Mouse (Mus musculus): ENCODE results near the gene Crnn. TPM values are rescaled to one million over a fixed set of nuclear protein-coding genes. Genes with fewer than 3 reads are reported as not detected.

The Crnn gene
- polyA plus RNA-seq (2015; fragmentation: Nextera tagmentation; extraction: Ambion mirVana): not detected in 2 replicates

- no peak within 1 kb of the TSS for H3K4me2 ChIP-seq (ENCODE audit: low read length)
- no peaks in the 10 kb centered on the region for H3K36me3 ChIP-seq (ENCODE audit: control insufficient read depth, insufficient read depth)
- no peaks in the 10 kb centered on the region for H3K9me3 ChIP-seq (ENCODE audit: control insufficient read depth, low read length)
- ATAC-seq: no peak
- H3K27me3 ChIP-seq (replicated peaks; ENCODE audit: control insufficient read depth, insufficient read depth, low read length): no peaks in the 10 kb centered on the region
- no peaks in the 10 kb centered on the region for H3K4me1 ChIP-seq (replicated peaks; ENCODE audit: control insufficient read depth, insufficient read depth, low read length)
- 20% methylated on average over 1 of the region's 1 CpGs for WGBS
- H3K4me3 ChIP-seq (replicated peaks; ENCODE audit: low read length): no peak within 1 kb of the TSS
- H3K27ac ChIP-seq (ENCODE audit: low read length): no peak within 1 kb of the TSS
- no peak within 1 kb of the TSS for H3K9ac ChIP-seq (replicated peaks; ENCODE audit: low read depth, low read length)
Measured at GRCm38 (mm10) chr3:93144510-93145051, at the start of gene Crnn. TSS of gene Crnn (plus strand) at chr3:93144787.

GRCm38 (mm10) chr3:93096447-93096846, 48.1 kb upstream of the Crnn start:
- Histone ChIP-seq H3K4me3 (replicated peaks; ENCODE audit: low read length) (no peak overlapping the region), H3K9me3 (ENCODE audit: control insufficient read depth, low read length) (no peaks in the 10 kb centered on the region), H3K27ac (ENCODE audit: low read length) (no peak overlapping the region), H3K4me2 (ENCODE audit: low read length) (no peak overlapping the region), H3K4me1 (replicated peaks; ENCODE audit: control insufficient read depth, insufficient read depth, low read length) (no peaks in the 10 kb centered on the region), H3K27me3 (replicated peaks; ENCODE audit: control insufficient read depth, insufficient read depth, low read length) (no peaks in the 10 kb centered on the region), H3K36me3 (ENCODE audit: control insufficient read depth, insufficient read depth) (no peaks in the 10 kb centered on the region), H3K9ac (replicated peaks; ENCODE audit: low read depth, low read length) (no peak overlapping the region)
- no peak for ATAC-seq
- 73% methylated on average over 2 of the region's 2 CpGs for WGBS

DNA sequence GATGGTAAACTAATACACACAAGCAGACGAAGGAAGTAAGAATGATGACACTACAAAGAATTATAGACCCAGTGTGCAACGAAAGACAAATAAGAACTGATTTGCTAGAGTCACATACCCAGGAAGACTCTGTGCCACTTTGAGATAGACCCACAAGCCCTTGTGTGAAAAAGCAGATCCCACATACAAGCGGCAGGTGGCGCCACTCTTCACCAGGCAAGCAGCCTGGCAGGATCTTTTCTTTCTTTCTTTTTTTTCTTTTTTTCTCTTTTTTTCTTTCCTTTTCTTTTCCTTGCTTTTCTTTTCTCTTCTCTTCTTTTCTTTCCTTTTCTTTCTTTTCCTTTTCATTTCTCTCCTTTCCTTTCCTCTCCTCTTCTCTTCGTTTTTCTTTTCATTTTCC, 32.9 kb upstream of the Crnn start:
- 45% methylated on average over 5 of the region's 5 CpGs for WGBS
- Histone ChIP-seq H3K9me3 (ENCODE audit: control insufficient read depth, low read length) (no peaks in the 10 kb centered on the region), H3K27me3 (replicated peaks; ENCODE audit: control insufficient read depth, insufficient read depth, low read length) (no peaks in the 10 kb centered on the region), H3K4me1 (replicated peaks; ENCODE audit: control insufficient read depth, insufficient read depth, low read length) (no peaks in the 10 kb centered on the region), H3K9ac (replicated peaks; ENCODE audit: low read depth, low read length) (no peak overlapping the region), H3K36me3 (ENCODE audit: control insufficient read depth, insufficient read depth) (no peaks in the 10 kb centered on the region), H3K27ac (ENCODE audit: low read length) (no peak overlapping the region), H3K4me3 (replicated peaks; ENCODE audit: low read length) (no peak overlapping the region), H3K4me2 (ENCODE audit: low read length) (no peak overlapping the region)
- ATAC-seq: no peak

DNA sequence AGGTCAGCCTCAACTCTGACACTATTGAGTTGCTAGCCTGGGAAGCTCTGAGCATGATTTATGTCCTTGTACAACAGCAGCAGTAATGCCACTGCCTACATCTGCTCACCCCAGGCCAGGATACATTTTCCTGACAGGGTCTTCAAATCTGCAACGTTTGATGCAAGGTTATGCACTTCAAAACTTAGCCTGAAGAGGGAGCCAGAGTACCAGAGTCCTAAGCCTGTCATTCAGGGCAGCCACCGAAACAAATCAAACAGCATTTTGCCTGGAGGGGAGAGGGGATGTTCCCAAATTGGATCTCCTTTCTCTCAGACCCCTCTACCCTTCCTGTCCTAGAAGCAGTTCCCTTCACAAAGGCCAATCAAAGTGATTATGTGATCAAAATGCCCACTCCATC, 30.1 kb upstream of the Crnn start:
- no peaks in the 10 kb centered on the region for H3K36me3 ChIP-seq (ENCODE audit: control insufficient read depth, insufficient read depth)
- WGBS: 2% methylated on average over 2 of the region's 2 CpGs
- H3K4me2 ChIP-seq (ENCODE audit: low read length): no peak overlapping the region
- ATAC-seq: no peak
- H3K4me1 ChIP-seq (replicated peaks; ENCODE audit: control insufficient read depth, insufficient read depth, low read length): no peaks in the 10 kb centered on the region
- H3K27me3 ChIP-seq (replicated peaks; ENCODE audit: control insufficient read depth, insufficient read depth, low read length): no peaks in the 10 kb centered on the region
- H3K4me3 ChIP-seq (replicated peaks; ENCODE audit: low read length): no peak overlapping the region
- H3K9ac ChIP-seq (replicated peaks; ENCODE audit: low read depth, low read length): no peak overlapping the region
- H3K27ac ChIP-seq (ENCODE audit: low read length): no peak overlapping the region
- no peaks in the 10 kb centered on the region for H3K9me3 ChIP-seq (ENCODE audit: control insufficient read depth, low read length)

GRCm38 (mm10) chr3:93119101-93119500, 25.5 kb upstream of the Crnn start:
- H3K4me1 ChIP-seq (replicated peaks; ENCODE audit: control insufficient read depth, insufficient read depth, low read length): no peaks in the 10 kb centered on the region
- H3K36me3 ChIP-seq (ENCODE audit: control insufficient read depth, insufficient read depth): no peaks in the 10 kb centered on the region
- H3K9me3 ChIP-seq (ENCODE audit: control insufficient read depth, low read length): no peaks in the 10 kb centered on the region
- H3K9ac ChIP-seq (replicated peaks; ENCODE audit: low read depth, low read length): no peak overlapping the region
- H3K4me3 ChIP-seq (replicated peaks; ENCODE audit: low read length): no peak overlapping the region
- WGBS: 48% methylated on average over 4 of the region's 4 CpGs
- no peak overlapping the region for H3K4me2 ChIP-seq (ENCODE audit: low read length)
- no peaks in the 10 kb centered on the region for H3K27me3 ChIP-seq (replicated peaks; ENCODE audit: control insufficient read depth, insufficient read depth, low read length)
- H3K27ac ChIP-seq (ENCODE audit: low read length): no peak overlapping the region
- no peak for ATAC-seq

GRCm38 (mm10) chr3:93128052-93128451, 16.5 kb upstream of the Crnn start:
- Histone ChIP-seq H3K4me2 (ENCODE audit: low read length) (no peak overlapping the region), H3K27me3 (replicated peaks; ENCODE audit: control insufficient read depth, insufficient read depth, low read length) (no peaks in the 10 kb centered on the region), H3K27ac (ENCODE audit: low read length) (no peak overlapping the region), H3K9ac (replicated peaks; ENCODE audit: low read depth, low read length) (no peak overlapping the region), H3K9me3 (ENCODE audit: control insufficient read depth, low read length) (no peaks in the 10 kb centered on the region), H3K4me3 (replicated peaks; ENCODE audit: low read length) (no peak overlapping the region), H3K4me1 (replicated peaks; ENCODE audit: control insufficient read depth, insufficient read depth, low read length) (no peaks in the 10 kb centered on the region), H3K36me3 (ENCODE audit: control insufficient read depth, insufficient read depth) (no peaks in the 10 kb centered on the region)
- WGBS: 65% methylated on average over 4 of the region's 4 CpGs
- ATAC-seq: no peak

DNA sequence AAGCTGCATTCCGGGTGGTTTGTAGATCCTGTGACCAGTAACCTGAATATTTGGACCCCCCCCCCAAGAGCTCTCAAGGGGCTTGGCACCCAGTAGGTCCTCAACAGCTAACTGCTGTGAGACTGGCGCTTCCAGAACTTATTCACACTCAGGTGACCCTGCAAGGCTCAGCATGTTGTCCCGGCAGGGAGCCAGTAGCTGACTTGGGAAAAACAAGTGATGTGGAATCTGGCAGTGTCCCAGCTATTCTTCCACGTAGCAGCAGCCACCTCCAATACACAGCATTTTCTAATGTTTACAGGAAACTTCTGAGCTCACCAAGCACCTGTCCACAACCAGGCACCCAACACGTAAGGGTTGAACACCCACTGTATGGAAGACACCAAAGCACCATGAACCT, 15.5 kb upstream of the Crnn start:
- Histone ChIP-seq H3K9me3 (ENCODE audit: control insufficient read depth, low read length) (no peaks in the 10 kb centered on the region), H3K36me3 (ENCODE audit: control insufficient read depth, insufficient read depth) (no peaks in the 10 kb centered on the region), H3K27me3 (replicated peaks; ENCODE audit: control insufficient read depth, insufficient read depth, low read length) (no peaks in the 10 kb centered on the region), H3K4me2 (ENCODE audit: low read length) (no peak overlapping the region), H3K27ac (ENCODE audit: low read length) (no peak overlapping the region), H3K4me1 (replicated peaks; ENCODE audit: control insufficient read depth, insufficient read depth, low read length) (no peaks in the 10 kb centered on the region), H3K4me3 (replicated peaks; ENCODE audit: low read length) (no peak overlapping the region), H3K9ac (replicated peaks; ENCODE audit: low read depth, low read length) (no peak overlapping the region)
- ATAC-seq: no peak
- WGBS: 43% methylated on average over 5 of the region's 5 CpGs

GRCm38 (mm10) chr3:93130460-93130859, 14.1 kb upstream of the Crnn start:
- Histone ChIP-seq H3K4me3 (replicated peaks; ENCODE audit: low read length) (no peak overlapping the region), H3K4me1 (replicated peaks; ENCODE audit: control insufficient read depth, insufficient read depth, low read length) (no peaks in the 10 kb centered on the region), H3K9ac (replicated peaks; ENCODE audit: low read depth, low read length) (no peak overlapping the region), H3K4me2 (ENCODE audit: low read length) (no peak overlapping the region), H3K9me3 (ENCODE audit: control insufficient read depth, low read length) (no peaks in the 10 kb centered on the region), H3K27me3 (replicated peaks; ENCODE audit: control insufficient read depth, insufficient read depth, low read length) (no peaks in the 10 kb centered on the region), H3K27ac (ENCODE audit: low read length) (no peak overlapping the region), H3K36me3 (ENCODE audit: control insufficient read depth, insufficient read depth) (no peaks in the 10 kb centered on the region)
- WGBS: 8% methylated on average over 3 of the region's 3 CpGs
- ATAC-seq: peak; percentile 75

- Histone ChIP-seq H3K27me3 (replicated peaks; ENCODE audit: control insufficient read depth, insufficient read depth, low read length) (no peaks in the 10 kb centered on the region), H3K9me3 (ENCODE audit: control insufficient read depth, low read length) (no peaks in the 10 kb centered on the region), H3K9ac (replicated peaks; ENCODE audit: low read depth, low read length) (no peak overlapping the region), H3K4me3 (replicated peaks; ENCODE audit: low read length) (no peak overlapping the region), H3K4me2 (ENCODE audit: low read length) (no peak overlapping the region), H3K27ac (ENCODE audit: low read length) (no peak overlapping the region), H3K4me1 (replicated peaks; ENCODE audit: control insufficient read depth, insufficient read depth, low read length) (no peaks in the 10 kb centered on the region), H3K36me3 (ENCODE audit: control insufficient read depth, insufficient read depth) (no peaks in the 10 kb centered on the region)
- ATAC-seq: no peak
- 87% methylated on average over 6 of the region's 6 CpGs for WGBS
Measured at GRCm38 (mm10) chr3:93162502-93162901, 17.9 kb downstream of the Crnn start.

DNA sequence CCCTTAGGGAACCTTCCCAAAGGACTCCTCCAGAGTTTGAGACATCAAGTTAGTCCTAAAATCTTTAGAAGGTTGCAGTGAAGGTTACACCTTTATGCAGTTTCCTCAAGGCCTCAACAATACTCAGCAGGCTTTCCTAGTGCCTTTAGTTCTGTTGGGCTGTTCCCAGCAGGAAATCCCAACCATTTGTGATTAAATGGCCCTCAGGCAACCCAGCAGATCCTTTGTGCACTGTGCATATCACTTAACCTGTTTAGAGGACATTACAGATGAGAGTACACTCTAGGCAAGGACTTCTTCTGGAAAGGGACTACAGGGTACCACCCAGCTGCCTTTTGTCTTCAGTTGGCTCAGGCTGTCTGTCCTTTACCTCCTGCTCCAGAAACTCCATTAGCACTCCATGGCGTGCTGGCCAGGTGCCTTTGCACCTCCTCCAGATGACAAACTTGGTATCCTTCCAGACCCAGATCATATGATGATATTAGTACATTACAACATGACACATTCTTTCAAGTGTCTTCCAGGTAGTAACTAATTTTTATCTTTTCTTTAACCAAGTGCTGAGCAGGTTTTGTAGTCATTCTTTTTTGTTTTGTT, 18.5 kb downstream of the Crnn start:
- Histone ChIP-seq H3K9me3 (ENCODE audit: control insufficient read depth, low read length) (no peaks in the 10 kb centered on the region), H3K4me3 (replicated peaks; ENCODE audit: low read length) (no peak overlapping the region), H3K4me1 (replicated peaks; ENCODE audit: control insufficient read depth, insufficient read depth, low read length) (no peaks in the 10 kb centered on the region), H3K27me3 (replicated peaks; ENCODE audit: control insufficient read depth, insufficient read depth, low read length) (no peaks in the 10 kb centered on the region), H3K4me2 (ENCODE audit: low read length) (no peak overlapping the region), H3K36me3 (ENCODE audit: control insufficient read depth, insufficient read depth) (no peaks in the 10 kb centered on the region), H3K27ac (ENCODE audit: low read length) (no peak overlapping the region), H3K9ac (replicated peaks; ENCODE audit: low read depth, low read length) (no peak overlapping the region)
- ATAC-seq: no peak
- 64% methylated on average over 1 of the region's 1 CpGs for WGBS

Measured in forebrain, embryonic 16.5 days (tissue).